Mouse (Mus musculus) liver, postnatal 0 days (tissue): ENCODE results near the gene Il4ra. TPM values are rescaled to one million over a fixed set of nuclear protein-coding genes. Genes with fewer than 3 reads are reported as not detected.

Experiments
- ATAC-seq: fragments of 200-750 bp; cut with Nextera tagmentation; 2 replicates; pipeline ENCODE4 v1.8.0; 2017; ENCODE audit warnings: mild to moderate bottlenecking, moderate library complexity
- DNase-seq: peaks from one replicate; pipeline ENCODE4 v3.0.0-alpha.2; 2016
- H3K27ac ChIP-seq: fragments of 300-500 bp; sonication (generic); 2 replicates; pipeline ENCODE4 v1.5.1; 2014; ENCODE audit warnings: antibody characterized with exemption, moderate library complexity, mild to moderate bottlenecking, low read depth
- H3K27me3 ChIP-seq: fragments of 300-500 bp; sonication (generic); 2 replicates; pipeline ENCODE4 v1.6.1; 2014; ENCODE audit warnings: low read length, control low read depth, mixed read lengths; ENCODE audit not compliant: insufficient read depth
- H3K36me3 ChIP-seq: fragments of 300-500 bp; sonication (generic); replicated peaks from 2 replicates; pipeline ENCODE4 v1.6.1; 2014; ENCODE audit warnings: mild to moderate bottlenecking, control low read depth, low read length, moderate library complexity, mixed read lengths; ENCODE audit not compliant: insufficient read depth
- H3K4me1 ChIP-seq: fragments of 300-500 bp; sonication (generic); 2 replicates; pipeline ENCODE4 v1.6.1; 2014; ENCODE audit warnings: antibody characterized with exemption, mild to moderate bottlenecking, control low read depth; ENCODE audit not compliant: insufficient read depth
- H3K4me2 ChIP-seq: fragments of 300-500 bp; sonication (generic); 2 replicates; pipeline ENCODE4 v1.6.1; 2014; ENCODE audit warnings: low read depth, mild to moderate bottlenecking, low read length, moderate library complexity, mixed read lengths
- H3K4me3 ChIP-seq: fragments of 300-500 bp; sonication (generic); 2 replicates; pipeline ENCODE4 v1.5.1; 2014; ENCODE audit warnings: low read depth, low read length
- H3K9ac ChIP-seq: fragments of 300-500 bp; sonication (generic); replicated peaks from 2 replicates; pipeline ENCODE4 v1.6.1; 2014; ENCODE audit warnings: mild to moderate bottlenecking, moderate library complexity
- H3K9me3 ChIP-seq: fragments of 300-500 bp; sonication (generic); 2 replicates; pipeline ENCODE4 v1.6.1; 2016; ENCODE audit warnings: mild to moderate bottlenecking, control low read depth, low read length, mixed read lengths
- CTCF ChIP-seq: sonication (generic); IDR thresholded peaks from 2 replicates; pipeline ENCODE4 v1.5.1; 2016; ENCODE audit warnings: antibody characterized with exemption, low read depth
- EP300 ChIP-seq: IDR thresholded peaks from 2 replicates; pipeline ENCODE4 v1.6.1; 2016; ENCODE audit warnings: antibody characterized with exemption, low read depth, mild to moderate bottlenecking
- WGBS: fragments of 180-500 bp; shearing (Covaris S2); extraction: QIAGEN DNeasy Blood & Tissue Kit; methylation state at CpG from one replicate; pipeline ENCODE4 v1.1.7; 2014; ENCODE audit not compliant: insufficient replicate concordance; 5-methylcytosine and 5-hydroxymethylcytosine counted together
- polyA plus RNA-seq: library from polyadenylated mRNA; unstranded; fragments of >200 nt; fragmentation: Nextera tagmentation; extraction: Ambion mirVana; gene quantifications from 2 replicates; pipeline ENCODE4 v1.2.1, GENCODE M21; 2015

Gene Il4ra
- polyA plus RNA-seq, 1 experiment from 2014 or later = 9.5 TPM

DNA sequence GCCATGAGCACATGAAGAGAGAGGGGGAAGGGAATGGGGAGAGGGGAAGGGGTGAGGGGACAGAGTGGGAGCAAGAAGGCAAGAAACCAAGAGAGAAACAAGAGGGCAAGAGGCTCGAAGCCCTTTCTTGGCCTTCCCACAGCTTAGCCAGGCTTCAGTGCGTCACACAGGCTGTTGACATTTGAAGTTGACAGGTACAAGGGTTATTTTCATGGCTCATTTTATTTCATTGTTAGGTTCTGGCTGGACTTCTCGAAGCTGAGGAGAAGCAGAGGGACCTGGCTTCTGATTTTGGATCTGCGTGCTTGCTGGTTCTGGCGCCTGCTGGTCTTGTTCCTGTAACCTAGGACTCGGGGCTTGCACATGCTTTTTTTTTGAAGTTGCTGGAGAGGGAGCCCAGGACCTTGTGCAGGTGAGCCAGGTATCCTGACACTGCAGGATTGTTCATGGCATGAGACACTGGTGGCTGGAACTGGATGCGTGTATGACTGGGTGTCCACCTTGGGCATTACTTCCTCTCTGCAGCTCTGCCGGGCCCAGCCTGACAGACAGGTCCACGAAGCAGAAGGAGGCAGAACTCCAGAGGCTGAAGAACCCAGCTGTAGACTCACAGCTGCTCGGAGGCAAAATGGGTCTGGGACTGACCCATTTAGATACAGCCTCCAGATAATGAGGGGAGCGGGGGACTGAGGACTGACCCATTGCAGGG, 12.6 kb downstream of the Il4ra start:
- TF ChIP-seq EP300 = no peak
- TF ChIP-seq CTCF = no peak
- H3K27me3 ChIP-seq = no peaks in the 10 kb centered on the region
- peaks cover 52% of the 10 kb centered on the region for H3K36me3 ChIP-seq
- 0 out of 2 replicates have a peak overlapping the region, but pooled peaks have one; percentile 7 for H3K4me2 ChIP-seq
- WGBS = 62% methylated on average over 11 of the region's 11 CpGs
- peak overlapping the region; percentile 16; the same call in 1 of the 2 replicates for H3K27ac ChIP-seq
- DNase-seq (no peak), ATAC-seq (no peak)
- H3K9ac ChIP-seq = no peak overlapping the region
- H3K4me1 ChIP-seq = peaks cover 41% of the 10 kb centered on the region
- H3K9me3 ChIP-seq = no peaks in the 10 kb centered on the region
- H3K4me3 ChIP-seq = no peak overlapping the region

- peaks cover 29% of the 10 kb centered on the region for H3K4me1 ChIP-seq
- WGBS = 69% methylated on average over 12 of the region's 12 CpGs
- H3K27me3 ChIP-seq = no peaks in the 10 kb centered on the region
- H3K9ac ChIP-seq = no peak overlapping the region
- no peak for ATAC-seq
- H3K36me3 ChIP-seq = peaks cover 59% of the 10 kb centered on the region
- DNase-seq = no peak
- no peak overlapping the region for H3K27ac ChIP-seq
- no peak overlapping the region for H3K4me3 ChIP-seq
- H3K4me2 ChIP-seq = no peak overlapping the region
- no peaks in the 10 kb centered on the region for H3K9me3 ChIP-seq
- TF ChIP-seq CTCF (no peak), EP300 (no peak)
Observed at GRCm38 (mm10) chr7:125565516-125566285, 13.8 kb downstream of the Il4ra start.

DNA sequence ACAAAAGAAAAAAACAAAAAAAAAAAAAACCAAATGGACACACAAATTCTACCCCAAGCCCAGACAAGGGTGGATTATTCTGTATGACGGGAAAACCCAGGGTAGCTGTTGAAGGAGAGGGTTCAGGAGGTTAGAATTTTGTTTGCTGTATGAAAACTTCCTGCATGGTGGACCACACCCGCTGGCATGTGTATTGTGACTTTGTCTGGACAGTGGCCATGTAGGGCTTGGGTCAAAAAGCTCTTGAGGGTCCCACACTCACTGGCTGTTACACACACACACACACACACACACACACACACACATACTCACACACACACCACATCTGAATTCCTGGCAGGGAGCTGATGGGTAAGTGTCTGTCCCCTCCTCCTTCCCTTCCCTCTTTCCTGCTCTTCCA, 14.5 kb downstream of the Il4ra start:
- ATAC-seq (peak; percentile 14), DNase-seq (no peak)
- Histone ChIP-seq H3K9me3 (no peaks in the 10 kb centered on the region), H3K27me3 (no peaks in the 10 kb centered on the region), H3K4me1 (peaks cover 22% of the 10 kb centered on the region), H3K36me3 (peaks cover 66% of the 10 kb centered on the region), H3K27ac (no peak overlapping the region), H3K4me2 (no peak overlapping the region), H3K4me3 (no peak overlapping the region), H3K9ac (no peak overlapping the region)
- no peak for TF ChIP-seq CTCF
- TF ChIP-seq EP300 = no peak
- WGBS = 71% methylated on average over 2 of the region's 2 CpGs

GRCm38 (mm10) chr7:125568888-125569287, 17.0 kb downstream of the Il4ra start:
- peaks cover 9% of the 10 kb centered on the region for H3K4me1 ChIP-seq
- WGBS = 79% methylated on average over 8 of the region's 8 CpGs
- DNase-seq = no peak
- no peak overlapping the region for H3K9ac ChIP-seq
- H3K27ac ChIP-seq = no peak overlapping the region
- no peaks in the 10 kb centered on the region for H3K9me3 ChIP-seq
- H3K36me3 ChIP-seq = peaks cover 87% of the 10 kb centered on the region
- TF ChIP-seq EP300 (no peak), CTCF (no peak)
- no peak overlapping the region for H3K4me3 ChIP-seq
- H3K4me2 ChIP-seq = no peak overlapping the region
- no peak for ATAC-seq
- H3K27me3 ChIP-seq = no peaks in the 10 kb centered on the region

GRCm38 (mm10) chr7:125571891-125572290, 20.0 kb downstream of the Il4ra start:
- no peak overlapping the region for H3K9ac ChIP-seq
- WGBS = 83% methylated on average over 19 of the region's 19 CpGs
- H3K27ac ChIP-seq = no peak overlapping the region
- H3K9me3 ChIP-seq = no peaks in the 10 kb centered on the region
- no peak overlapping the region for H3K4me2 ChIP-seq
- H3K4me3 ChIP-seq = no peak overlapping the region
- TF ChIP-seq EP300 (no peak), CTCF (no peak)
- no peaks in the 10 kb centered on the region for H3K27me3 ChIP-seq
- DNase-seq = no peak
- peaks cover 96% of the 10 kb centered on the region for H3K36me3 ChIP-seq
- ATAC-seq = no peak
- peaks cover 11% of the 10 kb centered on the region for H3K4me1 ChIP-seq

GRCm38 (mm10) chr7:125572737-125573136, 20.8 kb downstream of the Il4ra start:
- no peak overlapping the region for H3K9ac ChIP-seq
- no peak for DNase-seq
- no peaks in the 10 kb centered on the region for H3K9me3 ChIP-seq
- ATAC-seq = no peak
- H3K4me1 ChIP-seq = peaks cover 20% of the 10 kb centered on the region
- H3K36me3 ChIP-seq = peaks cover 92% of the 10 kb centered on the region
- H3K4me3 ChIP-seq = no peak overlapping the region
- H3K27me3 ChIP-seq = no peaks in the 10 kb centered on the region
- H3K4me2 ChIP-seq = no peak overlapping the region
- TF ChIP-seq CTCF (0 out of 2 replicates have a peak, but pooled peaks have one; percentile 3), EP300 (no peak)
- no peak overlapping the region for H3K27ac ChIP-seq
- WGBS = 75% methylated on average over 6 of the region's 6 CpGs
